Mouse (Mus musculus) spleen, postnatal 36 days (tissue): ENCODE measurements around the gene Tmem25.

Source experiments
- DNase-seq, 2 experiments: peaks; one replicate each; pipeline ENCODE4 v3.0.0; 2022; ENCODE audit warnings: low spot score in 2 of 2, mixed read lengths in 1 of 2

The Tmem25 gene

GRCm38 (mm10) chr9:44799102-44799957 lies at the start of gene Tmem25:
Gene Tmem25, minus strand, starts transcription at chr9:44799307.
- peak; percentile 79 to 80 for DNase-seq

- DNase-seq = no peak
These were observed 48.3 kb upstream of the Tmem25 start for GRCm38 (mm10) chr9:44847446-44847845.

- DNase-seq = peak; percentile 26 to 52
These were observed 42.1 kb upstream of the Tmem25 start for GRCm38 (mm10) chr9:44841241-44841640.

- peak; percentile 56 to 62 for DNase-seq
These were observed 37.3 kb upstream of the Tmem25 start for GRCm38 (mm10) chr9:44836439-44836838.

- DNase-seq = no peak
These were observed 33.2 kb upstream of the Tmem25 start for GRCm38 (mm10) chr9:44832356-44832755.

GRCm38 (mm10) chr9:44830506-44830905 lies 31.4 kb upstream of the Tmem25 start:
- DNase-seq = no peak

GRCm38 (mm10) chr9:44828944-44829343 lies 29.8 kb upstream of the Tmem25 start:
- no peak for DNase-seq

- no peak for DNase-seq
These were observed 27.6 kb upstream of the Tmem25 start for GRCm38 (mm10) chr9:44826660-44827059.

GRCm38 (mm10) chr9:44819920-44820827 lies 21.1 kb upstream of the Tmem25 start:
- DNase-seq = no peak

GRCm38 (mm10) chr9:44817522-44817921 lies 18.4 kb upstream of the Tmem25 start:
- DNase-seq = no peak

- no peak for DNase-seq
These were observed 15.1 kb upstream of the Tmem25 start for GRCm38 (mm10) chr9:44814179-44814578.

GRCm38 (mm10) chr9:44810316-44810715 lies 11.2 kb upstream of the Tmem25 start:
- no peak for DNase-seq

GRCm38 (mm10) chr9:44807778-44808177 lies 8.7 kb upstream of the Tmem25 start:
- DNase-seq = no peak

GRCm38 (mm10) chr9:44807141-44807540 lies 8.0 kb upstream of the Tmem25 start:
- DNase-seq = no peak

GRCm38 (mm10) chr9:44805536-44805935 lies 6.4 kb upstream of the Tmem25 start:
- DNase-seq = no peak

GRCm38 (mm10) chr9:44804678-44805077 lies 5.6 kb upstream of the Tmem25 start:
- no peak for DNase-seq

- no peak for DNase-seq
These were observed 3.8 kb upstream of the Tmem25 start, which contains the start of gene Ttc36 for GRCm38 (mm10) chr9:44802808-44803450. Gene Ttc36, minus strand, starts transcription at chr9:44803072.

GRCm38 (mm10) chr9:44801669-44802068 lies 2.6 kb upstream of the Tmem25 start:
- DNase-seq = no peak

- DNase-seq = no peak
These were observed 834 bp upstream of the Tmem25 start for GRCm38 (mm10) chr9:44799958-44800324.

GRCm38 (mm10) chr9:44798298-44798697 lies 809 bp downstream of the Tmem25 start:
- no peak for DNase-seq

GRCm38 (mm10) chr9:44792842-44793241 lies 6.3 kb downstream of the Tmem25 start:
- no peak for DNase-seq
